In the genomic region with DNA sequence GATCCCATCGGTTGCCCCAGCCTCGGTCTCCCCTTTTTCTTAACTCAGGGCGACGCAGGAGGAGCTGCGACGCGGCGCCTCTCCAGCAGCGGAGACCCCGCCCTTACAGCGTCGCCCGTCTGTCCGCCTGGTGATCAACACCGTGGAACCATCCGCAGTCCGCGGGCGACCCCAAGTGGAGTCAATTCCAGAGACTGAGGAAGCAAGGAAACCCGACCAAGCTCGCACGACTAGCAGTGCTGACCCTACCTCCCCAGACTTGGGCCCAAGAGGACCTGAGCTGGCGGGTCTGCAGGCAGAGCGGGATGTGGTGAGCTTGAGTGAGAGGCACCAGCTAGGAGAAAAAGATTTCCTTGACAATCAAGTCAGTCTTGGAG, we compare ENCODE assay signal across 8 mouse cellular contexts. TPM values are rescaled to one million over a fixed set of nuclear protein-coding genes. Genes with fewer than 3 reads are reported as not detected.
A peak's percentile ranks its signal among the peaks of the same experiment; 100 is the strongest.
DNase-seq lines count a peak whose midpoint lies in the region; ATAC-seq and TF ChIP-seq lines count a peak whose summit lies in the region.

No protein-coding gene starts in this region.

- 1% methylated on average over 24 of the region's 24 CpGs for WGBS in forebrain, embryonic 15.5 days
- 3% methylated on average over 24 of the region's 24 CpGs for WGBS in liver, embryonic 13.5 days (ENCODE audit: insufficient replicate concordance)

- DNase-seq in cerebellum, adult 11 months: peak; percentile 58
- peak; percentile 91 for DNase-seq in heart, postnatal 10 days
- peak; percentile 85 to 94 for DNase-seq in kidney, postnatal 36 days
- peak; percentile 48 for DNase-seq in liver, embryonic 13.5 days
- peak; percentile 12 to 14 for DNase-seq in natural killer cell, adult 2 months (ENCODE audit: low spot score in 2 of 2)
- DNase-seq in testis, postnatal 10 days (ENCODE audit: low spot score): peak; percentile 91

- H3K27ac ChIP-seq in forebrain, embryonic 15.5 days (replicated peaks): no peak overlapping the region
- no peak overlapping the region for H3K27ac ChIP-seq in liver, embryonic 13.5 days

- peak; percentile 90 for ATAC-seq in forebrain, embryonic 15.5 days (replicated peaks)
- peak; percentile 57 for ATAC-seq in liver, embryonic 13.5 days (ENCODE audit: low read depth)

- H3K9ac ChIP-seq in forebrain, embryonic 15.5 days (replicated peaks): peak overlapping the region; percentile 44; the same call in 1 of the 2 replicates
- no peak overlapping the region for H3K9ac ChIP-seq in liver, embryonic 13.5 days

- intact Hi-C loops in heart, postnatal 10 days (cut with DNase I): loop anchor here (1.0 to 10.0 kb wide), 3 partner anchors 40 to 806 kb away; a partner anchor contains a TSS

- no peaks in the 10 kb centered on the region for H3K36me3 ChIP-seq in E14TG2a.4 (ENCODE audit: insufficient read depth, low read length)
- no peaks in the 10 kb centered on the region for H3K36me3 ChIP-seq in forebrain, embryonic 15.5 days
- no peaks in the 10 kb centered on the region for H3K36me3 ChIP-seq in liver, embryonic 13.5 days

- TF ChIP-seq CTCF in E14TG2a.4 (conservative IDR thresholded peaks at IDR 0.05; ENCODE audit: low read length): peak; percentile 21; the same call in 1 of the 2 replicates

- no peaks in the 10 kb centered on the region for H3K9me3 ChIP-seq in E14TG2a.4 (ENCODE audit: low read length)
- H3K9me3 ChIP-seq in forebrain, embryonic 15.5 days: no peaks in the 10 kb centered on the region
- H3K9me3 ChIP-seq in liver, embryonic 13.5 days (replicated peaks): no peaks in the 10 kb centered on the region

- peak overlapping the region; percentile 56 for H3K4me2 ChIP-seq in forebrain, embryonic 15.5 days (replicated peaks)
- H3K4me2 ChIP-seq in liver, embryonic 13.5 days: peak overlapping the region; percentile 57

- H3K4me3 ChIP-seq in E14TG2a.4 (replicated peaks; ENCODE audit: low read length): peak overlapping the region; percentile 63
- H3K4me3 ChIP-seq in forebrain, embryonic 15.5 days: peak overlapping the region; percentile 38
- H3K4me3 ChIP-seq in liver, embryonic 13.5 days (replicated peaks): peak overlapping the region; percentile 37

- H3K27me3 ChIP-seq in E14TG2a.4 (ENCODE audit: insufficient read depth, low read length): peaks cover 79% of the 10 kb centered on the region
- H3K27me3 ChIP-seq in forebrain, embryonic 15.5 days: peaks cover 38% of the 10 kb centered on the region
- H3K27me3 ChIP-seq in liver, embryonic 13.5 days: peaks cover 79% of the 10 kb centered on the region

- H3K4me1 ChIP-seq in E14TG2a.4 (replicated peaks; ENCODE audit: low read depth, low read length): peaks cover 41% of the 10 kb centered on the region
- peaks cover 19% of the 10 kb centered on the region for H3K4me1 ChIP-seq in forebrain, embryonic 15.5 days
- peaks cover 11% of the 10 kb centered on the region for H3K4me1 ChIP-seq in liver, embryonic 13.5 days (replicated peaks)

RNA-seq across cellular contexts. Expression of a gene that starts 10.7 kb away (rescaled TPM):
- 7.0 TPM in 2 replicates for polyA plus RNA-seq in forebrain, embryonic 15.5 days (2015; fragmentation: Nextera tagmentation; extraction: Ambion mirVana)
- 1 to 10 TPM; 3.2 to 3.5 TPM for total RNA-seq in heart, postnatal 10 days (2021)
- 1.4 TPM in 2 replicates for polyA plus RNA-seq in liver, embryonic 13.5 days (2015; fragmentation: Nextera tagmentation; extraction: Ambion mirVana)

RNA-seq across cellular contexts. Expression of a gene that starts 25.7 kb away (rescaled TPM):
- 34.8 and 37.3 TPM in 2 replicates for polyA plus RNA-seq in forebrain, embryonic 15.5 days (2015; fragmentation: Nextera tagmentation; extraction: Ambion mirVana)
- total RNA-seq in heart, postnatal 10 days (2021): 10 to 100 TPM; 32.8 to 34.1 TPM
- polyA plus RNA-seq in liver, embryonic 13.5 days (2015; fragmentation: Nextera tagmentation; extraction: Ambion mirVana): 7.7 and 7.9 TPM in 2 replicates

RNA-seq across cellular contexts. Expression of a gene that starts 30.3 kb away (rescaled TPM):
- polyA plus RNA-seq in forebrain, embryonic 15.5 days (2015; fragmentation: Nextera tagmentation; extraction: Ambion mirVana): 48.4 and 50.3 TPM in 2 replicates
- 10 to 100 TPM; 74.8 to 97.1 TPM for total RNA-seq in heart, postnatal 10 days (2021)
- 17.1 and 18.8 TPM in 2 replicates for polyA plus RNA-seq in liver, embryonic 13.5 days (2015; fragmentation: Nextera tagmentation; extraction: Ambion mirVana)

RNA-seq across cellular contexts. Expression of a gene that starts 45.0 kb away (rescaled TPM):
- polyA plus RNA-seq in forebrain, embryonic 15.5 days (2015; fragmentation: Nextera tagmentation; extraction: Ambion mirVana): 2.5 and 2.6 TPM in 2 replicates
- total RNA-seq in heart, postnatal 10 days (2021): 10 to 100 TPM; 36.1 to 38.1 TPM
- 13.2 and 13.4 TPM in 2 replicates for polyA plus RNA-seq in liver, embryonic 13.5 days (2015; fragmentation: Nextera tagmentation; extraction: Ambion mirVana)

RNA-seq across cellular contexts. Expression of a gene that starts 52.9 kb away (rescaled TPM):
- polyA plus RNA-seq in forebrain, embryonic 15.5 days (2015; fragmentation: Nextera tagmentation; extraction: Ambion mirVana): 1.8 and 1.9 TPM in 2 replicates
- total RNA-seq in heart, postnatal 10 days (2021): 1,000 to 10,000 TPM; 6,124 to 6,345 TPM
- polyA plus RNA-seq in liver, embryonic 13.5 days (2015; fragmentation: Nextera tagmentation; extraction: Ambion mirVana): 1.1 and 4.5 TPM in 2 replicates

Comparison
In these comparisons a context has a peak if more than half of its experiments do, and no peak if none do; other contexts are left out.
1. DNase-seq: peak in every context shown above with its lines; median percentile 91 in heart, postnatal 10 days; 91 in testis, postnatal 10 days; 90 in kidney, postnatal 36 days; 58 in cerebellum, adult 11 months; 48 in liver, embryonic 13.5 days; 13 in natural killer cell, adult 2 months.